8 mouse cellular contexts compared by ENCODE assay signal in genomic region chr5:149136933-149137365, GRCm38 (mm10). TPM values are rescaled to one million over a fixed set of nuclear protein-coding genes. Genes with fewer than 3 reads are reported as not detected.
DNase-seq lines count a peak whose midpoint lies in the region; ATAC-seq and TF ChIP-seq lines count a peak whose summit lies in the region.

No protein-coding gene starts in this region.

- TF ChIP-seq CTCF in hindbrain, postnatal 0 days (IDR thresholded peaks at IDR 0.05; ENCODE audit: low read depth): no peak

- no peak overlapping the region for H3K9ac ChIP-seq in hindbrain, postnatal 0 days (replicated peaks; ENCODE audit: low read length)
- H3K9ac ChIP-seq in hindbrain, embryonic 13.5 days: no peak overlapping the region

- 0 out of 2 replicates have a peak, but pooled peaks have one; percentile 45 for ATAC-seq in hindbrain, postnatal 0 days
- ATAC-seq in hindbrain, embryonic 13.5 days (ENCODE audit: low FRiP score): no peak
- peak; percentile 44 to 78 for ATAC-seq in hematopoietic stem cell, adult 5-6 weeks (replicated peaks in 1 of 2; ENCODE audit: insufficient read depth in 1 of 2, low FRiP score in 2 of 2, low TSS enrichment in 1 of 2, low read depth in 1 of 2, poor library complexity in 2 of 2, severe bottlenecking in 2 of 2)
- ATAC-seq in megakaryocyte-erythroid progenitor cell, adult 5-6 weeks (replicated peaks; ENCODE audit: low FRiP score, low TSS enrichment, poor library complexity, severe bottlenecking): peak; percentile 87

- H3K4me3 ChIP-seq in hindbrain, postnatal 0 days (ENCODE audit: low read length): no peak overlapping the region
- H3K4me3 ChIP-seq in hindbrain, embryonic 13.5 days: no peak overlapping the region

- H3K27me3 ChIP-seq in hindbrain, postnatal 0 days (ENCODE audit: insufficient read depth, low read length): no peaks in the 10 kb centered on the region
- no peaks in the 10 kb centered on the region for H3K27me3 ChIP-seq in hindbrain, embryonic 13.5 days

- DNase-seq in hindbrain, postnatal 0 days (ENCODE audit: low spot score): peak; percentile 45
- peak; percentile 55 for DNase-seq in brain, adult 2 months (ENCODE audit: low read depth, low spot score)
- DNase-seq in right cerebral cortex, adult 2 months (ENCODE audit: low spot score in 2 of 2): no peak
- no peak for DNase-seq in layer of hippocampus, adult 9-10 months (ENCODE audit: low spot score)
- no peak for DNase-seq in left cerebral cortex, adult 18-20 months (ENCODE audit: low spot score in 2 of 2)

- no peaks in the 10 kb centered on the region for H3K36me3 ChIP-seq in hindbrain, postnatal 0 days (ENCODE audit: insufficient read depth, low read length)
- no peaks in the 10 kb centered on the region for H3K36me3 ChIP-seq in hindbrain, embryonic 13.5 days

- H3K4me1 ChIP-seq in hindbrain, postnatal 0 days (ENCODE audit: insufficient read depth, low read length): no peaks in the 10 kb centered on the region
- 0 out of 2 replicates have a peak, but pooled peaks cover 6% of the 10 kb centered on the region for H3K4me1 ChIP-seq in hindbrain, embryonic 13.5 days (replicated peaks)

- H3K27ac ChIP-seq in hindbrain, postnatal 0 days: no peak overlapping the region
- H3K27ac ChIP-seq in hindbrain, embryonic 13.5 days: no peak overlapping the region

- WGBS in hindbrain, postnatal 0 days: 62% methylated on average over 4 of the region's 4 CpGs
- 83% methylated on average over 4 of the region's 4 CpGs for WGBS in hindbrain, embryonic 13.5 days

- H3K9me3 ChIP-seq in hindbrain, postnatal 0 days (ENCODE audit: low read length): no peaks in the 10 kb centered on the region
- no peaks in the 10 kb centered on the region for H3K9me3 ChIP-seq in hindbrain, embryonic 13.5 days

- H3K4me2 ChIP-seq in hindbrain, postnatal 0 days (ENCODE audit: low read depth, low read length): no peak overlapping the region
- H3K4me2 ChIP-seq in hindbrain, embryonic 13.5 days: no peak overlapping the region

RNA-seq across cellular contexts. Expression of gene Uspl1, which starts 47.2 kb away (rescaled TPM):
- total RNA-seq in hindbrain, postnatal 0 days (2014; rRNA removed): 37.2 and 43.4 TPM in 2 replicates
- 42.8 and 44.7 TPM in 2 replicates for polyA plus RNA-seq in hindbrain, postnatal 0 days (2015; fragmentation: Nextera tagmentation; extraction: Ambion mirVana)
- polyA plus RNA-seq in hindbrain, embryonic 13.5 days (2015; fragmentation: Nextera tagmentation; extraction: Ambion mirVana): 54.6 and 58.6 TPM in 2 replicates
- 42.1 and 59.9 TPM in 2 replicates for total RNA-seq in hematopoietic stem cell, adult 5-6 weeks (2017)
- total RNA-seq in megakaryocyte-erythroid progenitor cell, adult 5-6 weeks (2014; fragmentation: Nextera tagmentation): 62.8 and 64.3 TPM in 2 replicates
- total RNA-seq in megakaryocyte-erythroid progenitor cell, adult 5-6 weeks (2017): 56.6 and 66.9 TPM in 2 replicates
- total RNA-seq in left cerebral cortex, adult 18-20 months (2021): 10 to 100 TPM; 42.5 to 42.6 TPM

RNA-seq across cellular contexts. Expression of gene Hmgb1, which starts 47.3 kb away (rescaled TPM):
- total RNA-seq in hindbrain, postnatal 0 days (2014; rRNA removed): 128 and 150 TPM in 2 replicates
- 757 and 786 TPM in 2 replicates for polyA plus RNA-seq in hindbrain, postnatal 0 days (2015; fragmentation: Nextera tagmentation; extraction: Ambion mirVana)
- 984 and 1,014 TPM in 2 replicates for polyA plus RNA-seq in hindbrain, embryonic 13.5 days (2015; fragmentation: Nextera tagmentation; extraction: Ambion mirVana)
- total RNA-seq in hematopoietic stem cell, adult 5-6 weeks (2017): 1,142 and 1,227 TPM in 2 replicates
- total RNA-seq in megakaryocyte-erythroid progenitor cell, adult 5-6 weeks (2014; fragmentation: Nextera tagmentation): 800 and 835 TPM in 2 replicates
- total RNA-seq in megakaryocyte-erythroid progenitor cell, adult 5-6 weeks (2017): 1,093 and 1,199 TPM in 2 replicates
- 100 to 1,000 TPM; 128 to 136 TPM for total RNA-seq in left cerebral cortex, adult 18-20 months (2021)

Comparison
In these comparisons a context has a peak if more than half of its experiments do, and no peak if none do; other contexts are left out.
1. DNase-seq: peak in hindbrain, postnatal 0 days (single experiment) and brain, adult 2 months (single experiment); none in right cerebral cortex, adult 2 months (0 of 2), layer of hippocampus, adult 9-10 months (single experiment) and left cerebral cortex, adult 18-20 months (0 of 2).